Mouse (Mus musculus) hindbrain, embryonic 12.5 days (tissue): Measurements from ENCODE around the gene Ppard. TPM values are rescaled to one million over a fixed set of nuclear protein-coding genes. Genes with fewer than 3 reads are reported as not detected.

Source experiments
- ATAC-seq: fragments of 200-750 bp; cut with Nextera tagmentation; 2 replicates; pipeline ENCODE4 v1.8.0; 2017; ENCODE audit warnings: moderate TSS enrichment; ENCODE audit not compliant: low FRiP score
- H3K27ac ChIP-seq: fragments of 300-500 bp; sonication (generic); 2 replicates; pipeline ENCODE4 v1.5.1; 2016; ENCODE audit warnings: mild to moderate bottlenecking
- H3K27me3 ChIP-seq: fragments of 300-500 bp; sonication (generic); 2 replicates; pipeline ENCODE4 v1.6.1; 2016; ENCODE audit warnings: mild to moderate bottlenecking
- H3K36me3 ChIP-seq: fragments of 300-500 bp; sonication (generic); 2 replicates; pipeline ENCODE4 v1.6.1; 2016; ENCODE audit warnings: mild to moderate bottlenecking
- H3K4me1 ChIP-seq: fragments of 300-500 bp; sonication (generic); 2 replicates; pipeline ENCODE4 v1.6.1; 2016
- H3K4me2 ChIP-seq: fragments of 300-500 bp; sonication (generic); replicated peaks from 2 replicates; pipeline ENCODE4 v1.6.1; 2016; ENCODE audit warnings: mild to moderate bottlenecking
- H3K4me3 ChIP-seq: fragments of 300-500 bp; sonication (generic); 2 replicates; pipeline ENCODE4 v1.5.1; 2016; ENCODE audit warnings: mild to moderate bottlenecking
- H3K9ac ChIP-seq: fragments of 300-500 bp; sonication (generic); 2 replicates; pipeline ENCODE4 v1.6.1; 2016; ENCODE audit warnings: mild to moderate bottlenecking, moderate library complexity
- H3K9me3 ChIP-seq: fragments of 300-500 bp; sonication (generic); replicated peaks from 2 replicates; pipeline ENCODE4 v1.6.1; 2016; ENCODE audit warnings: mild to moderate bottlenecking
- WGBS: fragments of 180-500 bp; shearing (Covaris S2); methylation state at CpG from one replicate; pipeline ENCODE4 v1.1.7; 2016; 5-methylcytosine and 5-hydroxymethylcytosine counted together
- polyA plus RNA-seq: library from polyadenylated mRNA; unstranded; fragments of >200 nt; fragmentation: Nextera tagmentation; extraction: Ambion mirVana; gene quantifications from 2 replicates; pipeline ENCODE4 v1.2.1, GENCODE M21; 2016

Gene Ppard
- polyA plus RNA-seq: 1.7 and 2.4 TPM in 2 replicates

DNA sequence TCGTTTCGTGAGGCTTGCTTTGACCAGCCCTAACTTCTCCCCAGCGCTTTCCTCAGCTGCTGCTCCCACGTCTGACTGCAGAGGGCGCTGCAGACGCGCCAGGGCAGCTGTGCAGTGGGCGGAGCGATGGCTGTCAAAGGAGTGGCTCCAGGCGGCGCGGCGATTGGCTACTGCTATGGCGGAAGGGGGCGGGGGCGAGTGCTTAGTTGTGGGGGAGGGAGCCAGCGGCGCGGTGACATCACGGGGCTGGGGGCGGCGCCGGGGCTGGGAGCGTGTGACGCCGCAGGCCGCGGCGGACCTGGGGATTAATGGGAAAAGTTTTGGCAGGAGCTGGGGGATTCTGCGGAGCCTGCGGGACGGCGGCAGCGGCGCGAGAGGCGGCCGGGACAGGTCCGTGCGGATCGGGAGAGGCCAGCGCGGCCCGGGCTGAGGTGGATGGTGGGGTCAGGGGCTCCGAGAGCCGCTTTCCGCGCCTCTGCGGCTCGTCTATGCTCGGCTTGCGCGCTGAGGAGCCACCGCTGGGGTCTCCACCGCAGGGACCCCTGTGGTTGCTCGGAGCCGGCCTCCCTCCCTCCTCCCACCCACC lies at the start of gene Ppard:
Gene Ppard (plus strand): TSS at position 226 of the 586 bp plus-strand sequence.
- H3K4me1 ChIP-seq: peaks cover 13% of the 10 kb centered on the region
- no peaks in the 10 kb centered on the region for H3K27me3 ChIP-seq
- H3K27ac ChIP-seq: peak within 1 kb of the TSS; percentile 55; the same call in 1 of the 2 replicates
- no peaks in the 10 kb centered on the region for H3K36me3 ChIP-seq
- H3K9ac ChIP-seq: peak within 1 kb of the TSS; percentile 87
- peak; percentile 92 for ATAC-seq
- peak within 1 kb of the TSS; percentile 73 for H3K4me3 ChIP-seq
- no peaks in the 10 kb centered on the region for H3K9me3 ChIP-seq
- peak within 1 kb of the TSS; percentile 83 for H3K4me2 ChIP-seq
- under 1% methylated on average over 57 of the region's 57 CpGs for WGBS

DNA sequence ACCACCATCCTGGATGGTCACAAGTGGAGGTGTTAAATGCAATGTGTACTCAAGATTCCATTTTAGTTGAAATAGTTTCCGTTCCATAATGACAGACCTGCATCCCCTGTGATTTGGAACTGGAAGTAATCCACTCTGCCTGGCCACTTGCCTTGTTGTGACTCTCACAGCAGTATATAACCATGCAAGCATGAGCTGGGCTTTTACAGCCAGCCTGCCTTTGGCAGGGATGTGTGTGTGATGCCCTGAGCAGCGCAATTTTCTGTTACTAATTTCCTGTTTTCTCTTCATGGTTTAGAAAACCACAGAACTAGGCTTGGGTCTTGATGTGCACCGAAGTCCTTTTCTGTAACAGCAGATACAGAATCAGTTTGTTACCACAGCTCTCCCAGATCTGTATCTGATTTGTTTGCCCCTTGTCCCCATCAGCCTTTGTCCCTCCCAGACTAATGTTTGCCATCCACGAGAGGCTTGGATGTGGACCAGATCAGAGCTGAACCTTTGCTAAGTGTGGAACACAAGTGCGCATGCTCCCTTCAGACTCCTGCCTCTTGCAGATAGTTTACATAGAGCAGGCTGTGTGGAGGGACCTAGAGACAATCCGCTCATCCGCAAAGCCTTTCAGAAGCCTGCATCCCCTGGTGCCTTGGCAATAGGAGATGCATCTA lies 47.4 kb upstream of the Ppard start:
- Histone ChIP-seq H3K27ac (no peak overlapping the region), H3K36me3 (peaks cover 16% of the 10 kb centered on the region), H3K4me1 (peaks cover 9% of the 10 kb centered on the region), H3K4me2 (no peak overlapping the region), H3K4me3 (no peak overlapping the region), H3K9ac (no peak overlapping the region), H3K27me3 (no peaks in the 10 kb centered on the region), H3K9me3 (no peaks in the 10 kb centered on the region)
- no peak for ATAC-seq
- 88% methylated on average over 7 of the region's 7 CpGs for WGBS

DNA sequence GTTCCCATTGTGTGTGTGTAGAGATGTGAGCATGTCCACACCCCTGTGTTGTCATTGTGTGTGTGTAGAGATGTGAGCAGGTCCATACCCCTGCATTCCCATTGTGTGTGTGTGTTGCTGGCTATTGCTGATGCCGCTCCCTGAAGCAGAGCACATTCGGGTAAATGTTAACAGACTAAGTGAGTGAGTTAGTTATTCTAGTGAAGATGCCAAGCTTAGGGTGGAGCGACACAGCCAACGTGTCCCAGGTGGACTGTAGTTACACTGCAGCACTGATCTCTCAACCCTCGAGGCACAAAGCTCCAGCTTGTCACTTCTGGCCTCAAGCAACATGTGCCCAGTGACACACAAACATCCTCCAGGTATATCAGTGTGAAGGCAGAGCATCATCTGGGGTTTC lies 44.2 kb upstream of the Ppard start:
- Histone ChIP-seq H3K4me1 (no peaks in the 10 kb centered on the region), H3K9ac (no peak overlapping the region), H3K4me3 (no peak overlapping the region), H3K36me3 (peaks cover 47% of the 10 kb centered on the region), H3K9me3 (no peaks in the 10 kb centered on the region), H3K4me2 (no peak overlapping the region), H3K27me3 (no peaks in the 10 kb centered on the region), H3K27ac (no peak overlapping the region)
- no peak for ATAC-seq
- WGBS: 87% methylated on average over 5 of the region's 5 CpGs

DNA sequence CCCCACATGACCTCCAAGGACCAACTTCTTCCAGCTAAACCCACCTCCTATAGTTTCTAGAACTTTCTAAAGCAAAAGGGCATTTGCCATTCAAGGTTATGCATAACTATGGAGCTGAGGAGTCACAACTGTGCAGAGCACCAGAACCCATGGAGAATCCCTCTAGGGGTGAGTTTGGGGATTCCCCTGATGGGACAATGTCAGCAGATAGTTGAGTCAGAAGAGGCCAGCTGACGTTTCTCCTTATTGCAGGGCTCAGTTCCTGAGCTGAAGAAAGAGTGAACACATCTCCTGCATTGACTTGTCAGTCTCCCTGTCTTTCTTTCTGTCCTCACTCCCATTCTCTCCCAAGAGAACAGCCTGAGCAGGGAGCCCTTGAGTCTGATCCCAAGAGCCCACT lies 39.7 kb upstream of the Ppard start:
- H3K4me2 ChIP-seq: no peak overlapping the region
- peaks cover 73% of the 10 kb centered on the region for H3K36me3 ChIP-seq
- no peaks in the 10 kb centered on the region for H3K27me3 ChIP-seq
- no peaks in the 10 kb centered on the region for H3K4me1 ChIP-seq
- no peak overlapping the region for H3K9ac ChIP-seq
- ATAC-seq: no peak
- H3K27ac ChIP-seq: no peak overlapping the region
- WGBS: 72% methylated on average over 1 of the region's 1 CpGs
- H3K9me3 ChIP-seq: no peaks in the 10 kb centered on the region
- H3K4me3 ChIP-seq: no peak overlapping the region

DNA sequence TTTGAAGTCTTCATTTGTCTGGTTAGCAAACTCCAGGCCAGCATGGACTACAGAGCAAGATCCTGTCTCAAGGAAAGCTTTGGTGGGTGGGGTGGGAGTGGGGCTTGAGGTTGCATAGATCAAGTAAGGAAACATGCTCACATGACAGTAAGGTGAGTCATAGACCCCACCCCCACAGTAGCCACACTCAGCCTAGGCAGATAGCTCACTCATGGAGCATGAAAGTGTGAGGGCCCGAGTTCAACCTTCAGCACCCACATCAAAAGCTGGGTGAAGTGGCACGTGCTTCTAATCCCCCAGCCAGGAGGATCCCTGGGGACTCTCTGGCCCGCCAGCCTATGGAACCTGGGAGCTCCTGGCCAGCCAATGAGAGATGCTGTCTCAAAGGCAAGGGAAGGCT lies 38.9 kb upstream of the Ppard start:
- H3K36me3 ChIP-seq: peaks cover 80% of the 10 kb centered on the region
- no peak overlapping the region for H3K4me3 ChIP-seq
- no peaks in the 10 kb centered on the region for H3K27me3 ChIP-seq
- no peaks in the 10 kb centered on the region for H3K9me3 ChIP-seq
- no peaks in the 10 kb centered on the region for H3K4me1 ChIP-seq
- no peak overlapping the region for H3K27ac ChIP-seq
- no peak overlapping the region for H3K9ac ChIP-seq
- WGBS: 87% methylated on average over 3 of the region's 3 CpGs
- H3K4me2 ChIP-seq: no peak overlapping the region
- ATAC-seq: no peak

DNA sequence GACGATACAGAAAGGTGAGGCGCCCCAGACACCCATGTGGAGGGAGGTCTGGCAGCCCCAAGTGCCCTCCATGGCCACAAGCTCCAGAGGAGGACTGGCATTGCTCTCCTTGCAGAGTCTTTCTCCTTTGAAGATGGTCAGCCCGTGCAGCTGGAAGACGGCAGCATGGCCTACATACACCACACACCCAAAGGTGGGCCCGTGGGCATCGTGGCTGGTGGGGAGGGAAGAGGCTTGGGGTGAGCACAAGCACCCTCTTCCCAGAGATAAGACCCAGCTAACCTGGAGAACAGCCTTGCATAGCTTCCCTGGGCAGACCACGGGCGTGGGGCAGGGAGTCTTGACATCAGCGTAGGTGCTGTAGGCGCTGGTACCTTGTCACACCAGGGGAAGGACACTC lies 37.5 kb upstream of the Ppard start:
- Histone ChIP-seq H3K4me3 (no peak overlapping the region), H3K36me3 (peaks cover 85% of the 10 kb centered on the region), H3K9ac (no peak overlapping the region), H3K27ac (no peak overlapping the region), H3K4me1 (no peaks in the 10 kb centered on the region), H3K27me3 (no peaks in the 10 kb centered on the region), H3K4me2 (no peak overlapping the region), H3K9me3 (no peaks in the 10 kb centered on the region)
- ATAC-seq: no peak
- WGBS: 92% methylated on average over 10 of the region's 10 CpGs

DNA sequence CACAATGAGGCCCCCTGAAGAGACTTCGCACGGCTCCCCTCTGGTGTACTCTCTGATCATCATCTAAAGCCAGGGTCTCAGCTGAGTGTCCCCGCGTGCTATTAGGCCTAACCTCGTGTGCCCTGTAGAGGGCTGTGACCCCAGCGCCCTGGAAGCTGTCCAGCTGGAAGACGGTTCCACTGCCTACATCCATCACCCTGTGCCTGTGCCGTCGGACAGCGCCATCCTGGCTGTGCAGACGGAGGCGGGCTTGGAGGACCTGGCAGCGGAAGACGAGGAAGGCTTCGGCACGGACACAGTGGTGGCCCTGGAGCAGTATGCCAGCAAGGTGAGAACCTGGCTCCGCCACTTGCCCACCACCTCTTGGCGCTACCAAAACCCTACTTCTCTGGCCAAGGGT lies 34.9 kb upstream of the Ppard start:
- Histone ChIP-seq H3K4me1 (no peaks in the 10 kb centered on the region), H3K36me3 (peaks cover 87% of the 10 kb centered on the region), H3K4me2 (no peak overlapping the region), H3K9ac (no peak overlapping the region), H3K9me3 (no peaks in the 10 kb centered on the region), H3K27me3 (no peaks in the 10 kb centered on the region), H3K4me3 (no peak overlapping the region), H3K27ac (no peak overlapping the region)
- 70% methylated on average over 18 of the region's 18 CpGs for WGBS
- ATAC-seq: no peak

DNA sequence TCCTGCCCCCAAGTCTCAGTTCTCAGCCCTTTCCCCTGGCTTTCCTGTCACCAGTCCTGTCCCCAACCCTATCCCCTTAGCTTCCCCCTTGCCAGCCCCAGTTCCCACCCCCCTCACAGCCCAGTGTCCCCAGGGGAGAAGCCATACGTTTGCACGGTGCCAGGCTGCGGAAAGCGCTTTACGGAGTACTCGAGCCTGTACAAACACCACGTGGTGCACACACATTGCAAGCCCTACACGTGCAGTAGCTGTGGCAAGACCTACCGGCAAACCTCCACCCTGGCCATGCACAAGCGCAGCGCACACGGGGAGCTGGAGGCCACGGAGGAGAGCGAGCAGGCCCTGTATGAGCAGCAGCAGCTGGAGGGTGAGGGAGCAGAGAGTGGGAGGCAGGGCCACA lies 30.5 kb upstream of the Ppard start:
- Histone ChIP-seq H3K27me3 (no peaks in the 10 kb centered on the region), H3K9me3 (no peaks in the 10 kb centered on the region), H3K4me2 (no peak overlapping the region), H3K9ac (no peak overlapping the region), H3K4me1 (peaks cover 1% of the 10 kb centered on the region; the same call in 1 of the 2 replicates), H3K27ac (no peak overlapping the region), H3K4me3 (no peak overlapping the region), H3K36me3 (peaks cover 68% of the 10 kb centered on the region)
- ATAC-seq: no peak
- WGBS: 79% methylated on average over 14 of the region's 14 CpGs

DNA sequence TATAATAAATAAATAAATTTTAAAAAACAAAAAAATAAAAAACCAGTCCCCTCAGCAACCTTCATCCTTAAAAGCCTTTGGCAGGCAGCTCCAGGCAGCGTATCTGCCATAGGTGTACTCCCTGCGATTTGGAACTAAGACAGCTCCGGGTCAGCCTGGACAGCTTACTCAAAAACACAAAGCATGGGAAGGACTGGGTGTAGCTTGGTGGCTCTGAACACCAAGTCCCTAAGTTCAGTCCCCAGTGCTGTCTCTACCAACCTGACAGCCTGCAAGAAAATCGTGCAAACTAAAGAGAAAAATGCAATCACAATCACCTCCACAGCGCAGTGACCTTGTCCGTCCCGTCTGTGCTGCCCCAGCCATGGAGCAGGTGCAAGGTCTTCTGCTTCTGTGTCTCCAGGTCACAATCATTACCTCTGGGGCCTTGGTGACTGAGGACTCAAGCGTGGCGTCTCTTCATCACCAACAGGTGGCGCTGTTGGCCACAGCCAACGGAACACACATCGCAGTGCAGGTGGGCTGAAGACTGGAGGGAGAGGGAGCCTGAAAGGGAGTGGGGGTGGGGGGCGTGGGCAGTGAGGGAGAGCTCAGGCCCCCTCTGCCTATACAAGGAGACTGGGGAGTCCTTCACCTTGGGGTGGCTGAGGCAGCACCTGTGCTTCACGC lies 28.3 kb upstream of the Ppard start:
- Histone ChIP-seq H3K9me3 (no peaks in the 10 kb centered on the region), H3K4me2 (no peak overlapping the region), H3K36me3 (peaks cover 51% of the 10 kb centered on the region), H3K9ac (no peak overlapping the region), H3K4me1 (peaks cover 13% of the 10 kb centered on the region), H3K27ac (no peak overlapping the region), H3K27me3 (no peaks in the 10 kb centered on the region), H3K4me3 (no peak overlapping the region)
- 39% methylated on average over 14 of the region's 14 CpGs for WGBS
- ATAC-seq: no peak

DNA sequence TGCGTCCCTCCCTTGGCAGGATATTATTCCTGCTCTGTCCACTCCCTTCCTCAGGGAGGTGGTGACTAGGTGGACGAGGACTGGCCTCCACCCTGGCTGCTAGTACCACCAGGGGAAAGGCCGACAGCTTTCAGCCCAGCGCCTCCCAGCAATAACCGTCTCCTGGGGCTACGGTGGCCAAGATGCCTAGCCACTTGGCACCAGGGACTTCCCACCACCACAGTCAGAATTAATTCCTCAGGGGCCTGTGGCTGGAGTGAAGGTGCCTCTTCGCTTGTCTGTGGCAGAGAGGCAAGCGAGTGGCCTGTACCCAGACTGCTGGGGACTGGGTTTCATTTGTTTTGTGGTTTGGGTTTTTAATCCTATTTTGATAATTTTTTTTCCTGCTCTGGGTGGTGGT lies 27.1 kb upstream of the Ppard start:
- no peak overlapping the region for H3K9ac ChIP-seq
- no peak overlapping the region for H3K4me3 ChIP-seq
- 87% methylated on average over 8 of the region's 8 CpGs for WGBS
- H3K4me2 ChIP-seq: no peak overlapping the region
- no peaks in the 10 kb centered on the region for H3K27me3 ChIP-seq
- no peak for ATAC-seq
- no peaks in the 10 kb centered on the region for H3K9me3 ChIP-seq
- peaks cover 40% of the 10 kb centered on the region for H3K36me3 ChIP-seq
- no peak overlapping the region for H3K27ac ChIP-seq
- H3K4me1 ChIP-seq: peaks cover 13% of the 10 kb centered on the region

DNA sequence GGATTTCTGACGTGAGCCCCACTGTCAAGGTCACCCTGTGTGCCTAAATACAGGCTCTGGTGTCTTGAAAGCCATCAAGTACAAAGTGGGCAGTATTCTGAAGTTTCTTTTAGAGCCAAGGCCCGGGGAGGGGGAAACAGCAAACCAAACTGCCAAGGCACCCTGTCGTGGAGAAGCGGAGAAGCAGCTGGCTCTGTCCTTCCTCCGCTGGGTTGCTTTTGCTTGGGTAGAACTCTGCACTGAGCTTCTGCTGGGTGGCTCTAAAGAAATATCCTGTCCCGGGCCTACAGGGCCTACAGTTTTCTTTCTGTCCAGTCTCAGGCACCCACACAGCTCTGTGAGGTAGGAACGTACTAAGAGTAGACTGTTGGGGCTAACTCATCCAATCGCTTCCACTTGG lies 25.4 kb upstream of the Ppard start:
- H3K27ac ChIP-seq: peak overlapping the region; percentile 66; the same call in 1 of the 2 replicates
- H3K36me3 ChIP-seq: peaks cover 24% of the 10 kb centered on the region
- H3K4me3 ChIP-seq: no peak overlapping the region
- H3K4me1 ChIP-seq: peaks cover 13% of the 10 kb centered on the region
- H3K9me3 ChIP-seq: no peaks in the 10 kb centered on the region
- no peaks in the 10 kb centered on the region for H3K27me3 ChIP-seq
- peak overlapping the region; percentile 44; the same call in 1 of the 2 replicates for H3K9ac ChIP-seq
- ATAC-seq: no peak
- 75% methylated on average over 8 of the region's 8 CpGs for WGBS
- 0 out of 2 replicates have a peak overlapping the region, but pooled peaks have one; percentile 32 for H3K4me2 ChIP-seq

DNA sequence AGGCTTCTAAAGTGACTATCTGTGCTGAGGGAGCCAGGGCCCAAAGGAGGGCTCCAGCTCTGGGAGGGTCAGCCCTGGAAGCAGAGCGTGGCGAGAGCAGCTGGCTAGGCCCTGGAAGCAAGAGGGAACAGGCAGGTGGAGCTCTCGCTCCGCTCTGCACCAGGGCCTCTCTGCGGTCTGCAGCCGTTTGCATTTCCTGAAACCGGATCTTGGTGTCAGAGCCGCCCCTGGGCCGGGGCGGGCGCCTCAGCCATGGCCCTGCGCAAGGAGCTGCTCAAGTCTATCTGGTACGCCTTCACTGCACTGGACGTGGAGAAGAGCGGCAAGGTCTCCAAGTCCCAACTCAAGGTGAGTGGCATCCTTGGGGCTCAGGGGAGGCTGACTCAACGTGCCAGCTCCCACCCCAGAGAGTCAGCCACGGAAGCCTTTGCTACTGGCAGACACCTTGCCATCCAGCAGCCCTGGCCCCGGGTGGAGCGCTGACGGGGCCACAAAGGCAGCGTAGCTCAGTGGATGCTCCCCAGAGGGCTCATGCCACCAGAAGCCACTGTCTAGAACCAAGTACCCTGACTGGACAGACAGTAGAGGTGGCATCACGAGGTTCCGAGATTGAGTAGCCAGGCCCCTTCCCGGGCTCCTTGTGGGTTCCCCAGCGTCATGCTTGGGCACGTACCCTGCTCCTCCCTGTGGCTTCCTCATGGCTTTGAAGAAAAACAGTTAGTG lies 24.7 kb upstream of the Ppard start, which contains the start of gene Def6:
Gene Def6 (plus strand): TSS at position 188 of the 723 bp plus-strand sequence.
- peak within 1 kb of the TSS; percentile 66; the same call in 1 of the 2 replicates for H3K27ac ChIP-seq
- H3K27me3 ChIP-seq: no peaks in the 10 kb centered on the region
- no peaks in the 10 kb centered on the region for H3K9me3 ChIP-seq
- peaks cover 17% of the 10 kb centered on the region for H3K36me3 ChIP-seq
- WGBS: 24% methylated on average over 26 of the region's 26 CpGs
- peak within 1 kb of the TSS; percentile 44 for H3K9ac ChIP-seq
- peaks cover 13% of the 10 kb centered on the region for H3K4me1 ChIP-seq
- H3K4me2 ChIP-seq: peak within 1 kb of the TSS; percentile 32
- H3K4me3 ChIP-seq: peak within 1 kb of the TSS; percentile 15; the same call in 1 of the 2 replicates
- ATAC-seq: peak; percentile 49
